Mouse (Mus musculus): ENCODE results near the gene Rtn4r. TPM values are rescaled to one million over a fixed set of nuclear protein-coding genes. Genes with fewer than 3 reads are reported as not detected.

Gene Rtn4r
- total RNA-seq, 1 experiment: 0.22 TPM

GRCm38 (mm10) chr16:18182766-18183165 is 55.3 kb downstream of the Rtn4r start:
- Histone ChIP-seq H3K27ac (ENCODE audit: insufficient read depth, low read depth, low read length, poor library complexity, severe bottlenecking) (no peak overlapping the region), H3K9me3 (ENCODE audit: control insufficient read depth, insufficient read depth, low read depth, low read length) (no peaks in the 10 kb centered on the region), H3K4me3 (ENCODE audit: insufficient read depth in 1 of 2, low read depth in 1 of 2, low read length in 2 of 2, poor library complexity in 1 of 2, severe bottlenecking in 1 of 2) (no peak overlapping the region), H3K9ac (ENCODE audit: insufficient read depth, low read depth, low read length, poor library complexity, severe bottlenecking) (no peak overlapping the region), H3K36me3 (ENCODE audit: control insufficient read depth, insufficient read depth, low read length, poor library complexity, severe bottlenecking) (no peaks in the 10 kb centered on the region), H3K4me1 (ENCODE audit: control insufficient read depth in 2 of 2, insufficient read depth in 2 of 2, low read length in 2 of 2, poor library complexity in 1 of 2) (no peaks in the 10 kb centered on the region)
- no peak for DNase-seq (ENCODE audit: low read depth, low spot score)
- TF ChIP-seq ZNF384 (IDR thresholded peaks at IDR 0.05; ENCODE audit: low read depth, low read length): no peak
- no peak for TF ChIP-seq CHD2 (IDR thresholded peaks at IDR 0.05; ENCODE audit: low read depth, low read length)
- no peak for TF ChIP-seq MAFK (IDR thresholded peaks at IDR 0.05; ENCODE audit: insufficient read depth, low read depth, low read length)
- no peak for TF ChIP-seq ZC3H11A (IDR thresholded peaks at IDR 0.05; ENCODE audit: borderline replicate concordance, low read depth, low read length)
- TF ChIP-seq HCFC1 (IDR thresholded peaks at IDR 0.05; ENCODE audit: borderline replicate concordance, insufficient read depth, low read length): no peak
- in situ Hi-C loops (cut with MboI; ENCODE audit: low sequenced_read_pairs in 2 of 2, unreplicated experiment in 2 of 2): no loop called here

GRCm38 (mm10) chr16:18185715-18186449 is 58.4 kb downstream of the Rtn4r start:
- in situ Hi-C loops (cut with MboI; ENCODE audit: low sequenced_read_pairs in 2 of 2, unreplicated experiment in 2 of 2): no loop called here
- Histone ChIP-seq H3K9ac (ENCODE audit: insufficient read depth, low read depth, low read length, poor library complexity, severe bottlenecking) (no peak overlapping the region), H3K4me3 (ENCODE audit: insufficient read depth in 1 of 2, low read depth in 1 of 2, low read length in 2 of 2, poor library complexity in 1 of 2, severe bottlenecking in 1 of 2) (no peak overlapping the region), H3K9me3 (ENCODE audit: control insufficient read depth, insufficient read depth, low read depth, low read length) (no peaks in the 10 kb centered on the region), H3K27ac (ENCODE audit: insufficient read depth, low read depth, low read length, poor library complexity, severe bottlenecking) (no peak overlapping the region), H3K36me3 (ENCODE audit: control insufficient read depth, insufficient read depth, low read length, poor library complexity, severe bottlenecking) (no peaks in the 10 kb centered on the region), H3K4me1 (ENCODE audit: control insufficient read depth in 2 of 2, insufficient read depth in 2 of 2, low read length in 2 of 2, poor library complexity in 1 of 2) (no peaks in the 10 kb centered on the region)
- no peak for DNase-seq (ENCODE audit: low read depth, low spot score)
- TF ChIP-seq ZNF384 (IDR thresholded peaks at IDR 0.05; ENCODE audit: low read depth, low read length): no peak
- no peak for TF ChIP-seq ZC3H11A (IDR thresholded peaks at IDR 0.05; ENCODE audit: borderline replicate concordance, low read depth, low read length)
- no peak for TF ChIP-seq HCFC1 (IDR thresholded peaks at IDR 0.05; ENCODE audit: borderline replicate concordance, insufficient read depth, low read length)
- no peak for TF ChIP-seq CHD2 (IDR thresholded peaks at IDR 0.05; ENCODE audit: low read depth, low read length)
- TF ChIP-seq MAFK (IDR thresholded peaks at IDR 0.05; ENCODE audit: insufficient read depth, low read depth, low read length): no peak

- H3K4me3 ChIP-seq (ENCODE audit: insufficient read depth in 1 of 2, low read depth in 1 of 2, low read length in 2 of 2, poor library complexity in 1 of 2, severe bottlenecking in 1 of 2): no peak overlapping the region
- TF ChIP-seq HCFC1 (IDR thresholded peaks at IDR 0.05; ENCODE audit: borderline replicate concordance, insufficient read depth, low read length): no peak
- TF ChIP-seq MAFK (IDR thresholded peaks at IDR 0.05; ENCODE audit: insufficient read depth, low read depth, low read length): no peak
- no peak for TF ChIP-seq CHD2 (IDR thresholded peaks at IDR 0.05; ENCODE audit: low read depth, low read length)
- TF ChIP-seq ZC3H11A (IDR thresholded peaks at IDR 0.05; ENCODE audit: borderline replicate concordance, low read depth, low read length): no peak
- TF ChIP-seq ZNF384 (IDR thresholded peaks at IDR 0.05; ENCODE audit: low read depth, low read length): no peak
- DNase-seq (ENCODE audit: low read depth, low spot score): no peak
- H3K9ac ChIP-seq (ENCODE audit: insufficient read depth, low read depth, low read length, poor library complexity, severe bottlenecking): no peak overlapping the region
- in situ Hi-C loops (cut with MboI; ENCODE audit: low sequenced_read_pairs in 2 of 2, unreplicated experiment in 2 of 2): no loop called here
- H3K36me3 ChIP-seq (ENCODE audit: control insufficient read depth, insufficient read depth, low read length, poor library complexity, severe bottlenecking): no peaks in the 10 kb centered on the region
- no peak overlapping the region for H3K27ac ChIP-seq (ENCODE audit: insufficient read depth, low read depth, low read length, poor library complexity, severe bottlenecking)
- no peaks in the 10 kb centered on the region for H3K4me1 ChIP-seq (ENCODE audit: control insufficient read depth in 2 of 2, insufficient read depth in 2 of 2, low read length in 2 of 2, poor library complexity in 1 of 2)
- no peaks in the 10 kb centered on the region for H3K9me3 ChIP-seq (ENCODE audit: control insufficient read depth, insufficient read depth, low read depth, low read length)
Observed at GRCm38 (mm10) chr16:18186798-18187197, 59.4 kb downstream of the Rtn4r start.

- Histone ChIP-seq H3K9me3 (ENCODE audit: control insufficient read depth, insufficient read depth, low read depth, low read length) (no peaks in the 10 kb centered on the region), H3K9ac (ENCODE audit: insufficient read depth, low read depth, low read length, poor library complexity, severe bottlenecking) (no peak overlapping the region), H3K4me3 (ENCODE audit: insufficient read depth in 1 of 2, low read depth in 1 of 2, low read length in 2 of 2, poor library complexity in 1 of 2, severe bottlenecking in 1 of 2) (no peak overlapping the region), H3K36me3 (ENCODE audit: control insufficient read depth, insufficient read depth, low read length, poor library complexity, severe bottlenecking) (no peaks in the 10 kb centered on the region), H3K27ac (ENCODE audit: insufficient read depth, low read depth, low read length, poor library complexity, severe bottlenecking) (no peak overlapping the region), H3K4me1 (ENCODE audit: control insufficient read depth in 2 of 2, insufficient read depth in 2 of 2, low read length in 2 of 2, poor library complexity in 1 of 2) (no peaks in the 10 kb centered on the region)
- DNase-seq (ENCODE audit: low read depth, low spot score): no peak
- in situ Hi-C loops (cut with MboI; ENCODE audit: low sequenced_read_pairs in 2 of 2, unreplicated experiment in 2 of 2): no loop called here
- TF ChIP-seq CHD2 (IDR thresholded peaks at IDR 0.05; ENCODE audit: low read depth, low read length) (no peak), HCFC1 (IDR thresholded peaks at IDR 0.05; ENCODE audit: borderline replicate concordance, insufficient read depth, low read length) (no peak)
Observed at GRCm38 (mm10) chr16:18187221-18187620, 59.8 kb downstream of the Rtn4r start.
